Mouse (Mus musculus) lung, adult 2 months (tissue): ENCODE data around the gene Nans.

Experiments used
- CTCF ChIP-seq: fragments of 200-500 bp; IDR thresholded peaks from 2 replicates; pipeline ENCODE4 v1.5.1; 2011; ENCODE audit warnings: mild to moderate bottlenecking, low read length, control low read depth; ENCODE audit not compliant: insufficient read depth
- POLR2A ChIP-seq: fragments of 200-500 bp; IDR thresholded peaks from 2 replicates; pipeline ENCODE4 v1.6.1; 2011; ENCODE audit warnings: low read depth, mild to moderate bottlenecking, control low read depth, low read length, borderline replicate concordance; ENCODE audit errors: extremely low read depth

DNA sequence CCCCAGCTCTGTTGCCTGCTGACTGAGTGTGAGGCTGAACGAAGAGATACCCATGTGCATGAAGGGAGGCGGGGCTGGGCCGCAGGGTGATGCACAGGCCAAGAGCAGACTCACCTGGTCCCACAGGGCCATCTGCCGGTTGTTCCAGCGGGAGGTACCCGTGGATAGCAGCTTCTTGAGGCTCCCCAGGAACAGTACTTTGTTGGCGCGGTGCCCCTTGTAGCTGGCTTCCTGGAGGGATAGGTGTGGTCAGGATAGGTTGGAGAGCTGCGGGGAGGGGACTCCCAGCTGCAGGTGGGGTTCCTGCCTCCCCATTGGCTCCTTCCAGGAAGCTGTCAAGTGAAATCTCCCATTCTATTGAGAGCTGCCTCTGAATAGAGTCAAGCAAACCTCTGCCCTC is 56.5 kb downstream of the Nans start:
- peak; percentile 8; the same call in 1 of the 2 replicates for TF ChIP-seq CTCF
- TF ChIP-seq POLR2A = no peak
